Mouse (Mus musculus): Measurements from ENCODE around the gene Sh3bgrl3.

DNA sequence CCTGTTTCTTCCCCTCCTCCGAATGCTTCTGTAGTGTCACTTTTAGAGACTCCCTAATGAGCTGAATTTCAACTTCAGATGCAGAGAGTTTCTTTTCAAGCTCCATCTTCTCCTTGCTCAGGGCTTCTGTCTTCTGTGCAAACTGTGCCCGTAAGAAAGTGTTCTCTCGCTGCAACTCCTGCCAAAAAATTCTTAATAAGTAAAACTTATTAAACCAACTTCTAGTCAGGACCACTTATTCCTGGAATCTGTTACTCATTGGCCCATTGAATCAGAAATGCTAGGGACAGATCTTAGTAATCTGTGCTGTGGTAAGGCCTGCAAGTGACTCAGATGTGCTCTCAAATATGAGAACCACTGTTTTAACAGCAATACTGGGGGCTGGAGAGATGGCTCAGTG is 23.5 kb upstream of the Sh3bgrl3 start:
- TF ChIP-seq CTCF (IDR thresholded peaks at IDR 0.05; ENCODE audit: control insufficient read depth, insufficient read depth, insufficient read length) (no peak), MYOG (IDR thresholded peaks at IDR 0.05; ENCODE audit: control insufficient read depth, extremely low read depth, insufficient read length) (no peak), MYOD1 (IDR thresholded peaks at IDR 0.05; ENCODE audit: control insufficient read depth, insufficient read length, low read depth) (no peak), CEBPB (IDR thresholded peaks at IDR 0.05; ENCODE audit: low read depth) (no peak), USF1 (IDR thresholded peaks at IDR 0.05; ENCODE audit: low read depth) (no peak), MAX (IDR thresholded peaks at IDR 0.05) (no peak), FOSL1 (IDR thresholded peaks at IDR 0.05; ENCODE audit: insufficient read depth, low read length, poor library complexity, severe bottlenecking) (no peak)

All from C2C12 (cell line).